Mouse (Mus musculus): ENCODE data around the gene Zfp668. TPM values are rescaled to one million over a fixed set of nuclear protein-coding genes. Genes with fewer than 3 reads are reported as not detected.

The Zfp668 gene
- polyA plus RNA-seq, 1 experiment from 2014 or later = 32.6 TPM

DNA sequence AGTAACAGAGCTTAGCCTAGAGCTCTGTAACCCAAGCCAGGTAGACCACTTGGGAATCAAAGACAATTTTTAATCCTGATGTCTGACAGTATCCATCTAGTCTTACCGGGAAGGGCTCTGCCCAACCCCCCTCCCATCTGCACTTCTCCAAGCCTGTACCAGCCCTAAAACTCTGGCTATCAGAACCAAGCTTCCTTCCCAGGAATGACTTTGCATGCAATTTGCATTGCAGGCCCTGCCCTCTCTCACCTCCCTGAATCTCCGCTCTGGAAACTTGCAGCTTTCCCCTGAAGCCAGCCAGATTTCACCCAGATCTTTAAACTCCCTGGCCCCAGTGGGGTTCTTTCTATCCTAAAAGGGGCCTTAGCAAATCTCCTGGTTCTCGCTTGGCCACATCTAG, 11.2 kb upstream of the Zfp668 start:
- Histone ChIP-seq H3K9me3 (ENCODE audit: control insufficient read depth, low read length) (no peaks in the 10 kb centered on the region), H3K4me3 (ENCODE audit: low read depth, low read length) (no peak overlapping the region), H3K27ac (ENCODE audit: low read depth, low read length) (no peak overlapping the region), H3K4me1 (replicated peaks; ENCODE audit: control insufficient read depth, insufficient read depth, low read length) (no peaks in the 10 kb centered on the region; the same call in 1 of the 2 replicates), H3K27me3 (ENCODE audit: control insufficient read depth, insufficient read depth, low read length) (no peaks in the 10 kb centered on the region), H3K9ac (ENCODE audit: low read length) (no peak overlapping the region), H3K36me3 (ENCODE audit: control insufficient read depth, insufficient read depth, low read length) (peaks cover 10% of the 10 kb centered on the region), H3K4me2 (ENCODE audit: low read depth, low read length, severe bottlenecking) (no peak overlapping the region)
- no peak for DNase-seq (ENCODE audit: low spot score)
- ATAC-seq (replicated peaks; ENCODE audit: low FRiP score) = no peak
- WGBS = 81% methylated on average over 3 of the region's 3 CpGs

DNA sequence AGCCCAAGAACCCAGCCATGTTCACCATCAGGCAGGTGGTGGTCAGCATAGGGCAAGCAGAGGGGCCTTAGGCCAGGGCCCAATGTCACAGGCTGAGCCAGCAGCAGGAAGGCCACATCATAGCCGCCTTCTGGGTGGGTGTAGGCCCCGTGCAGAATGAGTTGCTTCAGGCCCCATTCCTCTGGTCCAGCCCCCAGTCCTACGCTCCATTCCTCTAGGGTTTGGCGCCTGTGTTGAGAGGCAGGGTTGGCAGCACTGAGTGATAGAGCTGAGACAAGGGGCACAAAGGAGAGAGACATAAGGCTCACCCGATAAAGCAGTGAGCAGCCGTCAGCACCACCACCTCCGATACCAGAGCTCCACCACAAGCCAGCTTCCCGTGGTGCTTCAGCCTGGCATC, 10.6 kb upstream of the Zfp668 start:
- DNase-seq (ENCODE audit: low spot score) (no peak), ATAC-seq (replicated peaks; ENCODE audit: low FRiP score) (no peak)
- Histone ChIP-seq H3K9ac (ENCODE audit: low read length) (no peak overlapping the region), H3K4me2 (ENCODE audit: low read depth, low read length, severe bottlenecking) (no peak overlapping the region), H3K4me1 (replicated peaks; ENCODE audit: control insufficient read depth, insufficient read depth, low read length) (no peaks in the 10 kb centered on the region; the same call in 1 of the 2 replicates), H3K4me3 (ENCODE audit: low read depth, low read length) (no peak overlapping the region), H3K27ac (ENCODE audit: low read depth, low read length) (no peak overlapping the region), H3K9me3 (ENCODE audit: control insufficient read depth, low read length) (no peaks in the 10 kb centered on the region), H3K27me3 (ENCODE audit: control insufficient read depth, insufficient read depth, low read length) (no peaks in the 10 kb centered on the region), H3K36me3 (ENCODE audit: control insufficient read depth, insufficient read depth, low read length) (peaks cover 16% of the 10 kb centered on the region)
- 92% methylated on average over 8 of the region's 8 CpGs for WGBS

DNA sequence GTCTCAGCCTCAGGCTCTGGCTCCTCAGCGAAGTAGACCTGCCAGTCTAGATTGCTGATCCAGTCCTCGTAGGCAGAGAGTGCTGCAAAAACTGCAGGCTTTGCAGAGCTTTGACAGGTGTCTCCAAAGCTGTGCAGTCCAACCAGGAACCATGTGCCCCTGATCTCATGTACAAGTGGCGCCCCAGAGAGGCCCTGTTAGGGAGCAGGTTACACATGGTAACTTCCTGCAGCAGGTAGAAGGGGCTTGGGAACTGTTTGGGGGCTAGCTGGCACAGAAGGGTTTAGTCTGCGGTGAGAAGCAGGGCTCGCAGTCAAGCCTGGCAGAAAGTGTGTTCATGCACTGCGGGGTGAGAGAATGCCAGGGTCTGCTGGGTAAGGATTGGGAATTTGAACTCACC, 9.9 kb upstream of the Zfp668 start:
- ATAC-seq (replicated peaks; ENCODE audit: low FRiP score) (no peak), DNase-seq (ENCODE audit: low spot score) (no peak)
- Histone ChIP-seq H3K27ac (ENCODE audit: low read depth, low read length) (no peak overlapping the region), H3K27me3 (ENCODE audit: control insufficient read depth, insufficient read depth, low read length) (no peaks in the 10 kb centered on the region), H3K4me2 (ENCODE audit: low read depth, low read length, severe bottlenecking) (no peak overlapping the region), H3K36me3 (ENCODE audit: control insufficient read depth, insufficient read depth, low read length) (peaks cover 22% of the 10 kb centered on the region), H3K9me3 (ENCODE audit: control insufficient read depth, low read length) (no peaks in the 10 kb centered on the region), H3K9ac (ENCODE audit: low read length) (no peak overlapping the region), H3K4me3 (ENCODE audit: low read depth, low read length) (no peak overlapping the region), H3K4me1 (replicated peaks; ENCODE audit: control insufficient read depth, insufficient read depth, low read length) (no peaks in the 10 kb centered on the region; the same call in 1 of the 2 replicates)
- 93% methylated on average over 6 of the region's 6 CpGs for WGBS

DNA sequence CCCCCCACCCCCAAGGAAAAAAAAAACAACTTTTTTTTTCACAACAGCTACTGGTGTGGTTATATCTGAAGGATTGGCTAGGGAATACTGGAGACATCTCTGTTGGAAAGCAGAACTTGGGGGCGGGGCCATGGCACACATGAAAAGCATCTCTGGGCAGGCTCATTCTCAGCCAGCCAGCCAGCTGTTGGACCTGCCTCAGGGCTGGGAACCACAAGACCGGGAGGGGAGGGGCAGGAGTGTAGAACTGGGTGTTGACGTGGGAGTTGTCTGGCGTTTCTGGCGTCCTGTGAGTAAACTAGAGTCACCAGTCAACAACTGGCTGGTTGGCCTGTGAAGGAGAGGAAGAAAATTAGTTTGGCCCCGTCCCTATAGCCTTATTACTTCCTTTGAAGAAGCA, 9.3 kb upstream of the Zfp668 start:
- peaks cover 28% of the 10 kb centered on the region for H3K36me3 ChIP-seq (ENCODE audit: control insufficient read depth, insufficient read depth, low read length)
- H3K9ac ChIP-seq (ENCODE audit: low read length) = no peak overlapping the region
- ATAC-seq (replicated peaks; ENCODE audit: low FRiP score) (no peak), DNase-seq (ENCODE audit: low spot score) (no peak)
- H3K4me2 ChIP-seq (ENCODE audit: low read depth, low read length, severe bottlenecking) = no peak overlapping the region
- no peaks in the 10 kb centered on the region; the same call in 1 of the 2 replicates for H3K4me1 ChIP-seq (replicated peaks; ENCODE audit: control insufficient read depth, insufficient read depth, low read length)
- no peak overlapping the region for H3K27ac ChIP-seq (ENCODE audit: low read depth, low read length)
- H3K27me3 ChIP-seq (ENCODE audit: control insufficient read depth, insufficient read depth, low read length) = no peaks in the 10 kb centered on the region
- H3K4me3 ChIP-seq (ENCODE audit: low read depth, low read length) = no peak overlapping the region
- WGBS = 85% methylated on average over 6 of the region's 6 CpGs
- H3K9me3 ChIP-seq (ENCODE audit: control insufficient read depth, low read length) = no peaks in the 10 kb centered on the region

DNA sequence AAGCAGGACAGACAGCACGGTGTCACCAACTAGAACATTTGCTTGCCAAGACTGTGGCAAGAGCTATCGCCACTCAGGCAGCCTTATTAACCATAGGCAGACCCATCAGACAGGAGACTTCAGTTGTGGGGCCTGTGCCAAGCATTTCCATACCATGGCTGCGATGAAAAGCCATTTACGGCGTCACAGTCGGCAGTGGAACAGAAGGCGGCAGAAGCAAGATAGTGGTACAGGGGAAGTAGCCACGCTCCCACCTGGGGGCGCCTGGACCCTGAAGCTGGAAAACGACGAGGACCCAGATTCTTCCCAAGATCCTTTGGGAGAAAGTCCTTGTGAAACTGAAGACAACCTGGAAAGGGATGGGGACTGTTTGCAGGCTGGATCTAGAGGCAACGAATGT, 3.8 kb upstream of the Zfp668 start:
- Histone ChIP-seq H3K36me3 (ENCODE audit: control insufficient read depth, insufficient read depth, low read length) (peaks cover 45% of the 10 kb centered on the region), H3K27me3 (ENCODE audit: control insufficient read depth, insufficient read depth, low read length) (no peaks in the 10 kb centered on the region), H3K9ac (ENCODE audit: low read length) (no peak overlapping the region), H3K27ac (ENCODE audit: low read depth, low read length) (no peak overlapping the region), H3K9me3 (ENCODE audit: control insufficient read depth, low read length) (no peaks in the 10 kb centered on the region), H3K4me2 (ENCODE audit: low read depth, low read length, severe bottlenecking) (no peak overlapping the region), H3K4me3 (ENCODE audit: low read depth, low read length) (no peak overlapping the region), H3K4me1 (replicated peaks; ENCODE audit: control insufficient read depth, insufficient read depth, low read length) (peaks cover 6% of the 10 kb centered on the region)
- WGBS = 89% methylated on average over 12 of the region's 12 CpGs
- DNase-seq (ENCODE audit: low spot score) = no peak
- no peak for ATAC-seq (replicated peaks; ENCODE audit: low FRiP score)

DNA sequence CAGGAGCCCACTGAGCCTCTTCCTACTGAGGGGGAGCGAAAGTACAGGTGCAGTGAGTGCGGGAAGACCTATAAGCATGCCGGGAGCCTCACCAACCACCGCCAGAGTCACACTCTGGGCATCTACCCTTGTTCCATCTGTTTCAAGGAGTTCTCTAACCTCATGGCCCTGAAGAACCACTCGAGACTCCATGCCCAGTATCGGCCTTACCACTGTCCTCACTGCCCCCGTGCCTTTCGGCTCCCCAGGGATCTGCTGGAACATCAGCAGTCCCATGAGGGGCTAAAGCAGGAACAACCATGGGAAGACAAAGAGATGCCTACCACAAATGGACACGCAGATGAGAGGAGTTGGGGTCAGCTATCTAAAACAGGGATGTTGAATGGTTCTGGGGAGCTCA, 2.7 kb upstream of the Zfp668 start:
- no peak overlapping the region for H3K9ac ChIP-seq (ENCODE audit: low read length)
- DNase-seq (ENCODE audit: low spot score) (no peak), ATAC-seq (replicated peaks; ENCODE audit: low FRiP score) (no peak)
- H3K4me3 ChIP-seq (ENCODE audit: low read depth, low read length) = no peak overlapping the region
- no peak overlapping the region for H3K27ac ChIP-seq (ENCODE audit: low read depth, low read length)
- 93% methylated on average over 9 of the region's 9 CpGs for WGBS
- H3K4me2 ChIP-seq (ENCODE audit: low read depth, low read length, severe bottlenecking) = no peak overlapping the region
- peaks cover 9% of the 10 kb centered on the region for H3K4me1 ChIP-seq (replicated peaks; ENCODE audit: control insufficient read depth, insufficient read depth, low read length)
- H3K27me3 ChIP-seq (ENCODE audit: control insufficient read depth, insufficient read depth, low read length) = no peaks in the 10 kb centered on the region
- peaks cover 45% of the 10 kb centered on the region for H3K36me3 ChIP-seq (ENCODE audit: control insufficient read depth, insufficient read depth, low read length)
- H3K9me3 ChIP-seq (ENCODE audit: control insufficient read depth, low read length) = no peaks in the 10 kb centered on the region

DNA sequence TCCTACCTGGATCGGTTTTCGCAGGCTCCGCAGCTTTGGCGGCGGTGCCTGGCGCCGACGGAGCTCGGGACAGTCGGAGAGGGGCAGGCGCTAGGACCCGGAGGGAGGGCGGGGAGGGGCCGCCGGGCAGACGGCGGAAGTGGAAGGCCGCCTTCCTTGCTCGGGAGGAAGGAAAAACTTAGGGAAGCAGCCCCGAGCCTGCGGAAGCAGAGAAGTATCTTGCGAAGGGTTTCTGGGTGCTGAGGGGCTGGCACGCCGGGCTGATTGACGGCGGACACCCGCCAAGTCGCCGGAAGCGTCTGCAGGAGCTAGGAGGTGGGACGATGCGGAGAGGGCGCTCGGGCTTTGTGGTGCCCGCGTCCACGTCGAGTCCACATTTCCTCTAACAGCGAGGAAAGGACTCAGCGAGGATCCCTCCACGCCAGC, 574 bp downstream of the Zfp668 start, which contains the start of gene Zfp646:
TSS of gene Zfp646 (plus strand) at position 181 of the 426 bp plus-strand sequence.
- Histone ChIP-seq H3K4me3 (ENCODE audit: low read depth, low read length) (peak within 1 kb of the TSS; percentile 95), H3K4me1 (replicated peaks; ENCODE audit: control insufficient read depth, insufficient read depth, low read length) (peaks cover 13% of the 10 kb centered on the region; the same call in 1 of the 2 replicates), H3K36me3 (ENCODE audit: control insufficient read depth, insufficient read depth, low read length) (peaks cover 18% of the 10 kb centered on the region), H3K27me3 (ENCODE audit: control insufficient read depth, insufficient read depth, low read length) (no peaks in the 10 kb centered on the region), H3K4me2 (ENCODE audit: low read depth, low read length, severe bottlenecking) (peak within 1 kb of the TSS; percentile 87), H3K27ac (ENCODE audit: low read depth, low read length) (peak within 1 kb of the TSS; percentile 97), H3K9me3 (ENCODE audit: control insufficient read depth, low read length) (no peaks in the 10 kb centered on the region), H3K9ac (ENCODE audit: low read length) (peak within 1 kb of the TSS; percentile 93)
- peak; percentile 86 for ATAC-seq (replicated peaks; ENCODE audit: low FRiP score)
- 0% methylated on average over 41 of the region's 41 CpGs for WGBS
- DNase-seq (ENCODE audit: low spot score) = peak; percentile 95

DNA sequence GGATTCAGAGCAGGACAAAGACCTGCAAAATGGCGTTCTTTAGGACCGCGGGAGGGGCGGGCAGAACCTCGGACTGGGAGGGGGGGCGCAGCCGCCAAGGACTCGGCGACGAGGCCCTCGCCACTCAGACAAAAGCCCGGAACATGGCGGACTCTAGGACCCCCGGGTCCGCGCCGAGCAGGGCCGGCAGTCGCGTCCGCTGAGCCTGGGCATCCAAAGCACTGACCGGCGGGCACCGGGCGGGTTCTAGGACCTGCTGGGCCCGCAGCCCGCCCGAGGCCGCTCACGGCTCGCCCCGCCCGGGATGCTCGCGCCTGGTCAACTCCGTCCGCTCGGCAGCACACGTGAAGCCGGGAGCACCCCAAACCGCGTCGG, 1.0 kb downstream of the Zfp668 start:
- peak; percentile 99 for DNase-seq (ENCODE audit: low spot score)
- Histone ChIP-seq H3K27ac (ENCODE audit: low read depth, low read length) (peak overlapping the region; percentile 97), H3K4me1 (replicated peaks; ENCODE audit: control insufficient read depth, insufficient read depth, low read length) (peaks cover 13% of the 10 kb centered on the region; the same call in 1 of the 2 replicates), H3K27me3 (ENCODE audit: control insufficient read depth, insufficient read depth, low read length) (no peaks in the 10 kb centered on the region), H3K4me3 (ENCODE audit: low read depth, low read length) (peak overlapping the region; percentile 95), H3K9ac (ENCODE audit: low read length) (peak overlapping the region; percentile 93), H3K9me3 (ENCODE audit: control insufficient read depth, low read length) (no peaks in the 10 kb centered on the region), H3K36me3 (ENCODE audit: control insufficient read depth, insufficient read depth, low read length) (peaks cover 16% of the 10 kb centered on the region), H3K4me2 (ENCODE audit: low read depth, low read length, severe bottlenecking) (peak overlapping the region; percentile 87; the same call in 1 of the 2 replicates)
- ATAC-seq (replicated peaks; ENCODE audit: low FRiP score) = peak; percentile 95
- WGBS = under 1% methylated on average over 43 of the region's 43 CpGs

Measured in forebrain, embryonic 11.5 days (tissue).